19 mouse cellular contexts compared by ENCODE assay signal in genomic region chr9:52341029-52341428, GRCm38 (mm10).
"Had no signal": no experiment of that assay in that cellular context is flagged by ENCODE, and none has a peak within 500 bp of the region (broad histone marks: within the 10 kb centered on the region; RNA-seq: fewer than 3 reads in every experiment).

No protein-coding gene starts in this region.

- H3K4me3 ChIP-seq: lung, embryonic 15.5 days; midbrain, embryonic 10.5 days; midbrain, embryonic 12.5 days; myocyte; neural tube, embryonic 13.5 days; neural tube, embryonic 15.5 days had no signal

- H3K27ac ChIP-seq: lung, embryonic 15.5 days; midbrain, embryonic 10.5 days; midbrain, embryonic 12.5 days; neural tube, embryonic 13.5 days; neural tube, embryonic 15.5 days had no signal

- H3K36me3 ChIP-seq: lung, embryonic 15.5 days; midbrain, embryonic 10.5 days; midbrain, embryonic 12.5 days; neural tube, embryonic 13.5 days; neural tube, embryonic 15.5 days had no signal

- H3K4me2 ChIP-seq: lung, embryonic 15.5 days; midbrain, embryonic 12.5 days; neural tube, embryonic 13.5 days; neural tube, embryonic 15.5 days had no signal

- ATAC-seq: midbrain, embryonic 16.5 days had no signal

- H3K27me3 ChIP-seq: lung, embryonic 15.5 days; midbrain, embryonic 12.5 days; neural tube, embryonic 13.5 days; neural tube, embryonic 15.5 days had no signal

- DNase-seq: lung, adult 18-20 months; lung, postnatal 14 days; lung, postnatal 36 days; midbrain, embryonic 14.5 days; retina, postnatal 1 day; right cerebral cortex, adult 18-20 months; right cerebral cortex, postnatal 25 days; right cerebral cortex, postnatal 4 days; spleen, adult 18-20 months; thymus, adult 18-20 months; thymus, postnatal 14 days; thymus, postnatal 36 days had no signal

- H3K9ac ChIP-seq: lung, embryonic 15.5 days; midbrain, embryonic 12.5 days; neural tube, embryonic 13.5 days; neural tube, embryonic 15.5 days had no signal

- H3K9me3 ChIP-seq: lung, embryonic 15.5 days; midbrain, embryonic 10.5 days; midbrain, embryonic 12.5 days; neural tube, embryonic 13.5 days; neural tube, embryonic 15.5 days had no signal

- H3K4me1 ChIP-seq: lung, embryonic 15.5 days; midbrain, embryonic 10.5 days; neural tube, embryonic 13.5 days; neural tube, embryonic 15.5 days had no signal
